Mouse (Mus musculus) stomach, embryonic 14.5 days (tissue): Measurements from ENCODE around the gene Mical2. TPM values are rescaled to one million over a fixed set of nuclear protein-coding genes. Genes with fewer than 3 reads are reported as not detected.

Source experiments
- ATAC-seq: fragments of 200-750 bp; cut with Nextera tagmentation; 2 replicates; pipeline ENCODE4 v1.8.0; 2017; ENCODE audit warnings: low read depth, moderate TSS enrichment; ENCODE audit not compliant: insufficient number of reproducible peaks, insufficient read depth, low FRiP score
- H3K27ac ChIP-seq: fragments of 300-500 bp; sonication (generic); 2 replicates; pipeline ENCODE4 v1.5.1; 2014; ENCODE audit warnings: mild to moderate bottlenecking, low read length, moderate library complexity, mixed read lengths
- H3K27me3 ChIP-seq: fragments of 300-500 bp; sonication (generic); 2 replicates; pipeline ENCODE4 v1.6.1; 2014; ENCODE audit warnings: low read length, control low read depth, mixed read lengths; ENCODE audit not compliant: control insufficient read depth, insufficient read depth
- H3K36me3 ChIP-seq: fragments of 300-500 bp; sonication (generic); 2 replicates; pipeline ENCODE4 v1.6.1; 2014; ENCODE audit warnings: mild to moderate bottlenecking, control low read depth, low read length, moderate library complexity, mixed read lengths; ENCODE audit not compliant: control insufficient read depth, insufficient read depth
- H3K4me1 ChIP-seq: fragments of 300-500 bp; sonication (generic); 2 replicates; pipeline ENCODE4 v1.6.1; 2014; ENCODE audit warnings: low read length, control low read depth, mixed read lengths; ENCODE audit not compliant: control insufficient read depth, insufficient read depth
- H3K4me2 ChIP-seq: fragments of 300-500 bp; sonication (generic); replicated peaks from 2 replicates; pipeline ENCODE4 v1.6.1; 2014; ENCODE audit warnings: low read depth, low read length, control low read depth
- H3K4me3 ChIP-seq: fragments of 300-500 bp; sonication (generic); 2 replicates; pipeline ENCODE4 v1.5.1; 2014; ENCODE audit warnings: low read depth, low read length, control low read depth
- H3K9ac ChIP-seq: fragments of 300-500 bp; sonication (generic); replicated peaks from 2 replicates; pipeline ENCODE4 v1.6.1; 2014; ENCODE audit warnings: low read depth, mild to moderate bottlenecking, control low read depth, low read length, moderate library complexity, mixed read lengths
- H3K9me3 ChIP-seq: fragments of 300-500 bp; sonication (generic); 2 replicates; pipeline ENCODE4 v1.6.1; 2016; ENCODE audit warnings: low read depth, low read length, control low read depth; ENCODE audit not compliant: control insufficient read depth
- WGBS: fragments of 180-500 bp; shearing (Covaris S2); extraction: QIAGEN DNeasy Blood & Tissue Kit; methylation state at CpG from one replicate; pipeline ENCODE4 v1.1.7; 2014; 5-methylcytosine and 5-hydroxymethylcytosine counted together
- polyA plus RNA-seq: library from polyadenylated mRNA; unstranded; fragments of >200 nt; fragmentation: Nextera tagmentation; extraction: Ambion mirVana; gene quantifications from 2 replicates; pipeline ENCODE4 v1.2.1, GENCODE M21; 2014

Gene Mical2
- polyA plus RNA-seq, 1 experiment from 2014 or later = 10.7 TPM

DNA sequence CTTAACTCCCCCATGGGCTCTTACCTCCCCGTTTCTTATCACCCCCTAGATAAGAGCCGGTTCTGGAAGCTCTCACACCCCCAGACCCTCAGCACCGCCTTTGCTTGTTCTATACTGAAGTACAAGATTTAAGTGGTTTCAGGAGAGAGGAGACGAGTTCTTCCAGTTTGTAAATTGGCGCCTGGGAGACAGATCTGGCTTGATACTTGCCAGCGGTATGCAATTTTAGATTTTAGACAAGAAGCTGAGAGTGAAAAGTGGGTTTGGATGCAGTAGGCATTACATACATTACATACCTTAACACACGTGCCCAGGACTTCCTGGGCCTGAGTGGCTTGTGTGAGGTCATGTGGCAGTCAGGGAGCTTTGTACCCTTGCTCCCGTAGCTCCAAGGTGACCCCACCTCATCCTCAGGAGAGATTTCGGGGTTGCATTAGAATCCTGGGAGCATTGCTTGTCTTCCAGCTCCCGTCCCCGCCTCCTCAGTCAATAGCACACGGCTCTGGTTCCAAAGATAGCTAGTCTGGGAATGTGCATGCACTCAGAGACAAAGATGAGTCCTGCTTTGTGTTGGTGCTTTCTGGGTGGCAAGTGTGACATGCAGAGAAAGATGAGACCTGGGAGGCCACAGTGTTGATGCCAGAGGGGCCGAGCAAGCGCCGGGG is 43.2 kb downstream of the Mical2 start:
- 64% methylated on average over 15 of the region's 15 CpGs for WGBS
- Histone ChIP-seq H3K27ac (peak overlapping the region; percentile 11; the same call in 1 of the 2 replicates), H3K9ac (no peak overlapping the region), H3K27me3 (no peaks in the 10 kb centered on the region), H3K4me2 (no peak overlapping the region), H3K9me3 (no peaks in the 10 kb centered on the region), H3K4me1 (peaks cover 19% of the 10 kb centered on the region), H3K4me3 (no peak overlapping the region), H3K36me3 (no peaks in the 10 kb centered on the region)
- no peak for ATAC-seq

DNA sequence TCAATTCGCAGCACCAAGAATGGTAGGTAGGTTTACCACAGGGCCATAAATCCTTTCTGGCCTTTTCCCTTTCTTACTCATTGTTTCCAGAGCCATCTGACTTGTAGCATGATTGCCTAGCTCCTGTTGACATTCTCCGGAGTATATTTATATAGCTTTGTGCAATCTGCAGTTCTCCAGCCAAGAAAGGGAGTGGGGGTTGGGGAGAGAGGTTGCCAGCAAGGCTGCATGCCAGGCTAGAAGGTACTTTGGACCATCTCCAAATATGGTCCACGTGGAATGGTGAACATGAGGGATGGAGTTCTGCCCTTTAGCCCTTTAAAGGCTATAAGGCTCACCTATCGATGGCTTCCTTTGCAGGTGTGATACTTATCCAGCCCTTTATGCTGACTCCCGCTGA is 45.2 kb downstream of the Mical2 start:
- Histone ChIP-seq H3K36me3 (no peaks in the 10 kb centered on the region), H3K4me1 (peaks cover 19% of the 10 kb centered on the region), H3K9ac (no peak overlapping the region), H3K27me3 (no peaks in the 10 kb centered on the region), H3K27ac (peak overlapping the region; percentile 58; the same call in 1 of the 2 replicates), H3K4me2 (no peak overlapping the region), H3K4me3 (no peak overlapping the region), H3K9me3 (no peaks in the 10 kb centered on the region)
- peak; percentile 65; the same call in 1 of the 2 replicates for ATAC-seq
- 51% methylated on average over 5 of the region's 5 CpGs for WGBS

DNA sequence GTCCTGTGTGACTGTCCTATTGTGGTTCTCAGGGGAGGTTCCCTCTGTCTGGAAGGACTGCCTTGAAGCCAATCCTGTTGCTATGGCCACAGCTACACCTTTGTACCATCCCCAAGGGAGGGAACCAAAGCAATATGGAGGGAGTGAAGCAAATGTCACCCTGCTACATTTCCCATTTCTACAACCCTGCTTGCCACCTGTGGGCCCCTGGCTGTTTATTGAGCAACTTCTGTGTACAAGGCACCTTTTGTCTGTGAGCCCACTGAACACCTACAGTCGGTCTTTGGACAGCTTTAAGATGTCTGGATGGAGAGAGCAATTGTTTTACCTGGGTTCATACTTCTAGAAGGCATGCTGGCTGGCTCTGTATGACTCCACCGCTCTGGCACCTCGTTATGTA is 46.0 kb downstream of the Mical2 start:
- no peak overlapping the region for H3K9ac ChIP-seq
- H3K27ac ChIP-seq = no peak overlapping the region
- no peak for ATAC-seq
- no peaks in the 10 kb centered on the region for H3K9me3 ChIP-seq
- peaks cover 19% of the 10 kb centered on the region for H3K4me1 ChIP-seq
- H3K27me3 ChIP-seq = no peaks in the 10 kb centered on the region
- H3K36me3 ChIP-seq = no peaks in the 10 kb centered on the region
- 77% methylated on average over 3 of the region's 3 CpGs for WGBS
- no peak overlapping the region for H3K4me2 ChIP-seq
- no peak overlapping the region for H3K4me3 ChIP-seq

GRCm38 (mm10) chr7:112272692-112273091 is 47.0 kb downstream of the Mical2 start:
- Histone ChIP-seq H3K4me1 (peaks cover 19% of the 10 kb centered on the region), H3K36me3 (no peaks in the 10 kb centered on the region), H3K4me3 (no peak overlapping the region), H3K27ac (no peak overlapping the region), H3K9ac (no peak overlapping the region), H3K4me2 (no peak overlapping the region), H3K27me3 (no peaks in the 10 kb centered on the region), H3K9me3 (no peaks in the 10 kb centered on the region)
- no peak for ATAC-seq
- 60% methylated on average over 5 of the region's 5 CpGs for WGBS

GRCm38 (mm10) chr7:112273451-112273850 is 47.8 kb downstream of the Mical2 start:
- peaks cover 24% of the 10 kb centered on the region for H3K4me1 ChIP-seq
- no peaks in the 10 kb centered on the region for H3K9me3 ChIP-seq
- H3K36me3 ChIP-seq = no peaks in the 10 kb centered on the region
- ATAC-seq = no peak
- no peaks in the 10 kb centered on the region for H3K27me3 ChIP-seq
- WGBS = 73% methylated on average over 6 of the region's 6 CpGs
- no peak overlapping the region for H3K4me3 ChIP-seq
- H3K9ac ChIP-seq = no peak overlapping the region
- no peak overlapping the region for H3K27ac ChIP-seq
- H3K4me2 ChIP-seq = no peak overlapping the region

DNA sequence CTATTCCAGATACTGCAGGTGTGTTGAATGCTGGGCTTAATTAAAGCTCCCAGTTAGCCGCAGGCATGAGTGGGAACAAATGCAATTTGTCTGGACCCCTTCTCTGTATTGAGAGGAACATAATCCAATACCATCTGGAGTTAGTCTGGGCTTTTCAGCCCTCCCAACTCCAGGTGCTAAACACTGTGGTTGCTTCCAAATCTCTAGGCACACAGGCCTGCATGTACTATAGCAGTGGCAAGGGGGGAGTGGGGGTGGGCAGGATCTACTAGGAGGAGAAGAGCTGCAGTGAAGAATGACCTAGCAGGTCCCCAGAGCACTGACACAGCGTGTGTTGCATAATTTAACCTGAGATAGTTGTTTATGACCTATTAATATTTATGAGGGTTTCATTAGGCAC is 49.0 kb downstream of the Mical2 start:
- no peak overlapping the region for H3K27ac ChIP-seq
- H3K36me3 ChIP-seq = no peaks in the 10 kb centered on the region
- H3K9me3 ChIP-seq = no peaks in the 10 kb centered on the region
- no peak overlapping the region for H3K9ac ChIP-seq
- no peak overlapping the region for H3K4me2 ChIP-seq
- H3K4me1 ChIP-seq = peaks cover 19% of the 10 kb centered on the region
- no peak overlapping the region for H3K4me3 ChIP-seq
- WGBS = 46% methylated on average over 2 of the region's 2 CpGs
- no peak for ATAC-seq
- no peaks in the 10 kb centered on the region for H3K27me3 ChIP-seq

- WGBS = 61% methylated on average over 3 of the region's 3 CpGs
These were observed 49.4 kb downstream of the Mical2 start for GRCm38 (mm10) chr7:112275093-112275492.

DNA sequence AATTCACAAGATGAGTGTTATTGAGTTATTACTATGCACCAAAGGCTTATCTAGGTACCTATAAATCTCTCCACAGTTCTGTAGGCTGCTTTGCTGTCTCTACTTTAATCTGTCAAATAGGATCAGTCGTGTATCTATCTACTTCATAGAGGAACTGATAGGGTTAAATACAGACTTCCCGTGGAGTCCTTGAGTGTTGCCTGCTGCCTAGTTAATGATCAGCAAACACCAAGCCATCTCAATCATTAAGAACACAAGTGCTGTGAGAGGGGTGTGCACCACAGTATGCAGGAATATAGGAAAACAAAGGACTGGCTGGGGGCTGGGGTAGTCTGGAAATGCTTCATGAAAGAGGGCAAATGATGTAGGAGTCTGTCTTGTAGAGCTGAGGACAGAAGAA is 50.2 kb downstream of the Mical2 start:
- Histone ChIP-seq H3K9ac (no peak overlapping the region), H3K4me3 (no peak overlapping the region), H3K4me2 (no peak overlapping the region), H3K9me3 (no peaks in the 10 kb centered on the region), H3K27me3 (no peaks in the 10 kb centered on the region), H3K4me1 (peaks cover 11% of the 10 kb centered on the region; the same call in 1 of the 2 replicates), H3K27ac (no peak overlapping the region), H3K36me3 (no peaks in the 10 kb centered on the region)
- no peak for ATAC-seq
- WGBS = 27% methylated on average over 2 of the region's 2 CpGs

More at GRCm38 (mm10) chr7:112275093-112275492, 49.4 kb downstream of the Mical2 start:
- no peak overlapping the region for H3K4me2 ChIP-seq
- no peaks in the 10 kb centered on the region for H3K27me3 ChIP-seq
- no peak for ATAC-seq
- no peak overlapping the region for H3K9ac ChIP-seq
- H3K4me1 ChIP-seq = peaks cover 16% of the 10 kb centered on the region; the same call in 1 of the 2 replicates
- H3K27ac ChIP-seq = no peak overlapping the region
- no peaks in the 10 kb centered on the region for H3K36me3 ChIP-seq
- H3K4me3 ChIP-seq = no peak overlapping the region
- no peaks in the 10 kb centered on the region for H3K9me3 ChIP-seq

GRCm38 (mm10) chr7:112276823-112277222 is 51.2 kb downstream of the Mical2 start:
- no peak overlapping the region for H3K9ac ChIP-seq
- no peaks in the 10 kb centered on the region for H3K9me3 ChIP-seq
- no peak overlapping the region for H3K4me2 ChIP-seq
- no peaks in the 10 kb centered on the region for H3K27me3 ChIP-seq
- no peak for ATAC-seq
- H3K27ac ChIP-seq = peak overlapping the region; percentile 33; the same call in 1 of the 2 replicates
- H3K4me1 ChIP-seq = peaks cover 8% of the 10 kb centered on the region; the same call in 1 of the 2 replicates
- no peak overlapping the region for H3K4me3 ChIP-seq
- H3K36me3 ChIP-seq = no peaks in the 10 kb centered on the region
- 54% methylated on average over 4 of the region's 4 CpGs for WGBS
